Comparison of ENCODE assay signal across 26 mouse cellular contexts in genomic region chr5:27835096-27835495, GRCm38 (mm10). TPM values are rescaled to one million over a fixed set of nuclear protein-coding genes. Genes with fewer than 3 reads are reported as not detected.
DNase-seq lines count a peak whose midpoint lies in the region; ATAC-seq and TF ChIP-seq lines count a peak whose summit lies in the region.
"Had no signal": no experiment of that assay in that cellular context is flagged by ENCODE, and none has a peak within 500 bp of the region (broad histone marks: within the 10 kb centered on the region; RNA-seq: fewer than 3 reads in every experiment).

No protein-coding gene starts in this region.

- no peaks in the 10 kb centered on the region for H3K79me2 ChIP-seq in liver, adult 2 months (ENCODE audit: control insufficient read depth, insufficient read depth, low read length)

- peak; percentile 54 for DNase-seq in kidney, adult 2 months
- DNase-seq in kidney, postnatal 4 days = no peak
- peak; percentile 64 for DNase-seq in kidney, adult 9 months
- peak; percentile 25 for DNase-seq in liver, adult 2 months (ENCODE audit: extremely low read depth, low read depth, low spot score)
- DNase-seq: adrenal gland, adult 2 months; adrenal gland, postnatal 10 days; adrenal gland, postnatal 25 days; cerebellum, adult 11 months; cerebellum, adult 18-20 months; cerebellum, adult 8-10 months; cerebellum, adult 9-11 months; cerebellum, postnatal 14 days; cerebellum, postnatal 36 days; embryo, embryonic 11 days had no signal

- no peak overlapping the region for H3K27ac ChIP-seq in kidney, adult 2 months (ENCODE audit: insufficient read depth, low read depth, low read length)
- H3K27ac ChIP-seq in kidney, embryonic 16.5 days (ENCODE audit: low read length) = no peak overlapping the region
- H3K27ac ChIP-seq in liver, adult 2 months (replicated peaks; ENCODE audit: insufficient read depth, low read depth, low read length) = no peak overlapping the region
- no peak overlapping the region for H3K27ac ChIP-seq in liver, embryonic 12.5 days
- H3K27ac ChIP-seq: embryonic facial prominence, embryonic 13.5 days; embryonic facial prominence, embryonic 15.5 days; forebrain, embryonic 10.5 days; forebrain, embryonic 12.5 days had no signal

- H3K9me3 ChIP-seq in kidney, embryonic 16.5 days (ENCODE audit: low read length) = no peaks in the 10 kb centered on the region
- no peaks in the 10 kb centered on the region for H3K9me3 ChIP-seq in liver, embryonic 12.5 days (replicated peaks)
- H3K9me3 ChIP-seq: embryonic facial prominence, embryonic 15.5 days; forebrain, embryonic 10.5 days; forebrain, embryonic 12.5 days had no signal

- no peak for TF ChIP-seq POLR2A in kidney, adult 2 months (IDR thresholded peaks at IDR 0.05; ENCODE audit: low read depth, low read length)
- no peak for TF ChIP-seq POLR2A in liver, adult 2 months (IDR thresholded peaks at IDR 0.05; ENCODE audit: extremely low read depth, insufficient read depth, low read length)

- H3K9ac ChIP-seq in kidney, embryonic 16.5 days (replicated peaks; ENCODE audit: low read length) = no peak overlapping the region
- no peak overlapping the region for H3K9ac ChIP-seq in liver, adult 2 months (ENCODE audit: low read depth, low read length)
- no peak overlapping the region for H3K9ac ChIP-seq in liver, embryonic 12.5 days
- H3K9ac ChIP-seq: embryonic facial prominence, embryonic 13.5 days; embryonic facial prominence, embryonic 15.5 days; forebrain, embryonic 12.5 days had no signal

- no peaks in the 10 kb centered on the region for H3K27me3 ChIP-seq in kidney, adult 2 months (replicated peaks; ENCODE audit: control insufficient read depth, insufficient read depth, low read length)
- no peaks in the 10 kb centered on the region for H3K27me3 ChIP-seq in kidney, embryonic 16.5 days (ENCODE audit: insufficient read depth, low read length)
- no peaks in the 10 kb centered on the region; the same call in 1 of the 2 replicates for H3K27me3 ChIP-seq in liver, adult 2 months (ENCODE audit: control insufficient read depth, insufficient read depth, low read length)
- H3K27me3 ChIP-seq in liver, embryonic 12.5 days (replicated peaks) = no peaks in the 10 kb centered on the region
- H3K27me3 ChIP-seq: embryonic facial prominence, embryonic 13.5 days; embryonic facial prominence, embryonic 15.5 days; forebrain, embryonic 12.5 days had no signal

- WGBS in kidney, adult 2 months = 55% methylated on average over 2 of the region's 2 CpGs
- 67% methylated on average over 2 of the region's 2 CpGs for WGBS in kidney, embryonic 16.5 days
- WGBS in liver, adult 2 months = 61% methylated on average over 2 of the region's 2 CpGs
- 76% methylated on average over 2 of the region's 2 CpGs for WGBS in liver, embryonic 12.5 days (ENCODE audit: insufficient replicate concordance)

- no peaks in the 10 kb centered on the region for H3K36me3 ChIP-seq in kidney, adult 2 months (ENCODE audit: control insufficient read depth, insufficient read depth, low read length)
- no peaks in the 10 kb centered on the region for H3K36me3 ChIP-seq in kidney, embryonic 16.5 days (ENCODE audit: insufficient read depth, low read length)
- H3K36me3 ChIP-seq in liver, adult 2 months (ENCODE audit: control insufficient read depth, insufficient read depth, low read length) = no peaks in the 10 kb centered on the region
- no peaks in the 10 kb centered on the region for H3K36me3 ChIP-seq in liver, embryonic 12.5 days
- H3K36me3 ChIP-seq: embryonic facial prominence, embryonic 13.5 days; embryonic facial prominence, embryonic 15.5 days; forebrain, embryonic 10.5 days; forebrain, embryonic 12.5 days had no signal

- ATAC-seq in kidney, embryonic 16.5 days (ENCODE audit: low FRiP score, low TSS enrichment) = no peak
- ATAC-seq in liver, embryonic 12.5 days = no peak
- ATAC-seq: forebrain, embryonic 14.5 days had no signal

- H3K4me1 ChIP-seq in kidney, adult 2 months (ENCODE audit: control insufficient read depth, insufficient read depth, low read length) = no peaks in the 10 kb centered on the region
- H3K4me1 ChIP-seq in kidney, embryonic 16.5 days (ENCODE audit: insufficient read depth, low read length) = no peaks in the 10 kb centered on the region
- H3K4me1 ChIP-seq in liver, adult 2 months (ENCODE audit: control insufficient read depth, insufficient read depth, low read length) = no peaks in the 10 kb centered on the region
- no peaks in the 10 kb centered on the region for H3K4me1 ChIP-seq in liver, embryonic 12.5 days
- H3K4me1 ChIP-seq: embryonic facial prominence, embryonic 13.5 days; embryonic facial prominence, embryonic 15.5 days; forebrain, embryonic 10.5 days; forebrain, embryonic 12.5 days had no signal

- H3K4me3 ChIP-seq in kidney, adult 2 months (ENCODE audit: insufficient read depth, low read depth, low read length) = no peak overlapping the region
- no peak overlapping the region for H3K4me3 ChIP-seq in kidney, embryonic 16.5 days (ENCODE audit: low read length)
- H3K4me3 ChIP-seq in liver, adult 2 months (ENCODE audit: insufficient read depth, low read depth, low read length) = no peak overlapping the region
- no peak overlapping the region for H3K4me3 ChIP-seq in liver, embryonic 12.5 days
- H3K4me3 ChIP-seq: embryonic facial prominence, embryonic 13.5 days; embryonic facial prominence, embryonic 15.5 days; erythroblast, embryonic 14.5 days; forebrain, embryonic 10.5 days; forebrain, embryonic 12.5 days had no signal

- no peak overlapping the region for H3K4me2 ChIP-seq in kidney, embryonic 16.5 days (replicated peaks; ENCODE audit: low read depth, low read length)
- no peak overlapping the region for H3K4me2 ChIP-seq in liver, embryonic 12.5 days
- H3K4me2 ChIP-seq: embryonic facial prominence, embryonic 13.5 days; embryonic facial prominence, embryonic 15.5 days; forebrain, embryonic 12.5 days had no signal

- no peak for TF ChIP-seq CTCF in kidney, adult 2 months (conservative IDR thresholded peaks at IDR 0.05; ENCODE audit: insufficient read depth, insufficient read length, low read depth, low read length)
- TF ChIP-seq CTCF in liver, adult 2 months (IDR thresholded peaks at IDR 0.05; ENCODE audit: low read depth, low read length) = no peak

RNA-seq across cellular contexts. Expression of gene Htr5a, which starts 6.9 kb away (rescaled TPM):
- not detected in 2 replicates for polyA plus RNA-seq in kidney, adult 2 months (2012; rRNA removed)
- polyA plus RNA-seq in kidney, embryonic 16.5 days (2015; fragmentation: Nextera tagmentation; extraction: Ambion mirVana) = not detected in 2 replicates
- not detected in 2 replicates for total RNA-seq in liver, adult 2 months (2014; rRNA removed)
- polyA plus RNA-seq in liver, adult 2 months (2012; rRNA removed) = not detected in 2 replicates
- polyA plus RNA-seq in liver, embryonic 12.5 days (2016; fragmentation: Nextera tagmentation; extraction: Ambion mirVana) = not detected in 2 replicates
- total RNA-seq: adrenal gland, adult 2 months; adrenal gland, postnatal 10 days; common myeloid progenitor, adult 5-6 weeks; MEL had no signal
- polyA plus RNA-seq: adrenal gland, adult 2 months; C2C12; embryonic facial prominence, embryonic 11.5 days; embryonic facial prominence, embryonic 13.5 days; embryonic facial prominence, embryonic 15.5 days; erythroblast, embryonic 14.5 days; forebrain, embryonic 10.5 days had no signal

RNA-seq across cellular contexts. Expression of gene Paxip1, which starts 43.6 kb away (rescaled TPM):
- 18.1 and 18.6 TPM in 2 replicates for polyA plus RNA-seq in kidney, adult 2 months (2012; rRNA removed)
- polyA plus RNA-seq in kidney, embryonic 16.5 days (2015; fragmentation: Nextera tagmentation; extraction: Ambion mirVana) = 38.7 and 38.8 TPM in 2 replicates
- total RNA-seq in liver, adult 2 months (2014; rRNA removed) = 8.0 and 8.8 TPM in 2 replicates
- polyA plus RNA-seq in liver, adult 2 months (2012; rRNA removed) = 10.6 and 12.4 TPM in 2 replicates
- polyA plus RNA-seq in liver, embryonic 12.5 days (2016; fragmentation: Nextera tagmentation; extraction: Ambion mirVana) = 31.6 and 33.4 TPM in 2 replicates

Comparison
In these comparisons a context has a peak if more than half of its experiments do, and no peak if none do; other contexts are left out.
1. DNase-seq: peak in kidney, adult 2 months (single experiment), kidney, adult 9 months (single experiment) and liver, adult 2 months (single experiment); none in kidney, postnatal 4 days (0 of 2).